Mouse (Mus musculus): ENCODE data around the gene Uncx. TPM values are rescaled to one million over a fixed set of nuclear protein-coding genes. Genes with fewer than 3 reads are reported as not detected.
A peak's percentile ranks its signal among the peaks of the same experiment; 100 is the strongest.

Uncx gene
- polyA plus RNA-seq (2015; fragmentation: Nextera tagmentation; extraction: Ambion mirVana), result 90.8 and 96.1 TPM in 2 replicates

DNA sequence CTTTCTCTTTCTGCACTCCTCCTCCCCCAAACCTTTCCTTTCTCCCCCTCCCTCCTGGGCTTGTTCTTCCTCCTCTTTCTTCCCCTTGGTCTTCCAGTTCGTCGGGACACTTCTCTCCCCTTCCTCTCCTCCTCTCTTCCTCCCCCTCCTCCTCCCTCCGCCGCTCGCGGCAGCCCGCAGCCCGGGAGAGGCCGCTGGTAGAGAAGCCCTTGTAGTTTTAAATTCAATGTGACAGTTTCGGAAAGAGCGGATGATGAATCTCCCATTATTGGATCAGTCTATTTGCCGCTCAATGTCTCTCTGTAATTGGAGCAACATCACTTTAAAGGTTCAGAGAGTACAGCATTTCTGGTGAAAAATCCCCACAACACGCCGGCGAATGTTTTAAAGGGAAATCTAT lies at the start of gene Uncx:
Uncx (plus strand) TSS at position 281 of the 400 bp plus-strand sequence.
- peaks cover 44% of the 10 kb centered on the region for H3K4me1 ChIP-seq
- no peaks in the 10 kb centered on the region for H3K9me3 ChIP-seq (replicated peaks)
- H3K4me2 ChIP-seq, result peak within 1 kb of the TSS; percentile 60
- peaks cover 89% of the 10 kb centered on the region for H3K27me3 ChIP-seq
- ATAC-seq (replicated peaks; ENCODE audit: low FRiP score), result no peak
- H3K4me3 ChIP-seq (replicated peaks), result peak within 1 kb of the TSS; percentile 48
- peak within 1 kb of the TSS; percentile 89 for H3K27ac ChIP-seq
- under 1% methylated on average over 15 of the region's 15 CpGs for WGBS
- H3K9ac ChIP-seq, result peak within 1 kb of the TSS; percentile 57
- no peaks in the 10 kb centered on the region for H3K36me3 ChIP-seq

DNA sequence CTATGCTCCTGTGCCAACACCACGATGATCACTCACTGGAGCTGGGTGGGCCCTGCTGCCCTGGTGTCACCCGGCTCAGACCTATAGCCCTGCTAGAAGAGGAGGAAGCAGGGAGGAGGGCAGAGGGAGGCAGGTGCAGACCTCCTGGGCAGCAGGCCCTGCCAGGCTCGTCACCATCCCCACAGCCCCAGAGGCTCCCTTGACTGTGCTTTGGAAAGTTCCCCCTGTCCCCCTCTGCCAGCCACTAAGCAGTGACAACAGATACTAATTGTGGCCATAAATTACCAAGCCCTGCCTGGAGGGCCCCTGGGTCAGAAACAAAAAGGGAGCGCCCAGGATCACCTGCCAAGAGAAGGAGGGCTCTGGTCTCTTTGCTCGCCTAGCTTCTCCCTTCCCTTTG lies 49.6 kb upstream of the Uncx start:
- Histone ChIP-seq H3K4me3 (replicated peaks) (no peak overlapping the region), H3K27ac (peak overlapping the region; percentile 63), H3K4me2 (no peak overlapping the region), H3K4me1 (peaks cover 20% of the 10 kb centered on the region), H3K27me3 (peaks cover 27% of the 10 kb centered on the region), H3K9ac (no peak overlapping the region), H3K36me3 (no peaks in the 10 kb centered on the region), H3K9me3 (replicated peaks) (no peaks in the 10 kb centered on the region)
- 22% methylated on average over 5 of the region's 5 CpGs for WGBS
- ATAC-seq (replicated peaks; ENCODE audit: low FRiP score), result peak; percentile 61; the same call in 1 of the 2 replicates

DNA sequence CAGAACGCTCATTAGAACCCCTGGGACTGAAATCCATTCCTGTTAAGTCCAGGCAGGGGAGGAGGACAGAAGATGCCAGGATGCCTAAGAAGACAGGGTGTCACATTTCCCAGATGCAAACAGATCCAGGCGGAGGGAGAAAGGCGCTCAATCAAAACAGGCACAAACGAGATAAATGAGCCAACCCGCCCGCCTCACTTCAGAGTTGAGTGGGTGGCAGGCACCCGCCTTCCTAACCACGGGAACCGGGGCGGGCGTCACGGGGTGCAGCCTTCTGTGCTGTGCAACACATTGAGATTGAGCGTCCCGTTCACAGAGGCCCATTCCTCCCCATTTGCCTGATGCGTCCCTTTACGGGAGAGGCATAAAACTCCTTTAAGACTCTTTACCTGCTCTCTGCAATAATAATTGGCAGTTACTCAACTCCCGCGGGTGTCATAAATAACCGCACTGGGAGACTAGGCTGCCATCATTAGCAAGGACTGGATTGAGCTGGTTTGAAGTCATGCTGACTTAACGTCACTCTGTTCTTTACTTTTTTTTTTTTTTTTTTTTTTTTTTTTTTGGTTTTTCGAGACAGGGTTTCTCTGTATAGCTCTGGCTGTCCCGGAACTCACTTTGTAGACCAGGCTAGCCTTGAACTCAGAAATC lies 48.1 kb upstream of the Uncx start:
- Histone ChIP-seq H3K9me3 (replicated peaks) (no peaks in the 10 kb centered on the region), H3K4me1 (peaks cover 20% of the 10 kb centered on the region), H3K27me3 (peaks cover 27% of the 10 kb centered on the region), H3K4me2 (peak overlapping the region; percentile 38), H3K36me3 (no peaks in the 10 kb centered on the region), H3K27ac (peak overlapping the region; percentile 70), H3K4me3 (replicated peaks) (no peak overlapping the region), H3K9ac (no peak overlapping the region)
- ATAC-seq (replicated peaks; ENCODE audit: low FRiP score), result peak; percentile 77
- 15% methylated on average over 22 of the region's 22 CpGs for WGBS

- Histone ChIP-seq H3K27me3 (peaks cover 22% of the 10 kb centered on the region), H3K4me2 (no peak overlapping the region), H3K4me3 (replicated peaks) (no peak overlapping the region), H3K9me3 (replicated peaks) (no peaks in the 10 kb centered on the region), H3K9ac (no peak overlapping the region), H3K36me3 (no peaks in the 10 kb centered on the region), H3K4me1 (peaks cover 20% of the 10 kb centered on the region), H3K27ac (no peak overlapping the region)
- ATAC-seq (replicated peaks; ENCODE audit: low FRiP score), result no peak
- 55% methylated on average over 5 of the region's 5 CpGs for WGBS
Measured at GRCm38 (mm10) chr5:139496939-139497338, 46.4 kb upstream of the Uncx start.

DNA sequence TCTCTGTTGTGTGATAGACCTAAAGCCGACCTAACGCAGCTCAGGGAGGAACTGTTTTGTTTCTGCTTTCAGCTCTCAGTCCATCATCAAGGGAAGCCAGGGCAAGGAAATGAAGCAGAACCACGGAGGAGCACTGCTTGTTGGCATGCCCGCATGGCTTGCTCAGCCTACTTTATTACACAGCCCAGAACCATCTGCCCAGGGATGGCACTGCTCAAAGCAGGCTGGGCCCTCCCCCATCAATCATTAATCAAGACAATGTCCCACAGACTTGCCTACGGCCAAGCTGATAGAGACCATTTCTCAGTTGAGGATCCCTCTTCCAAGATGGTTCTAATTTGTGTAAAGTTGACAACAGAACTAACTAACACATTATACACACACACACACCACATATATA lies 44.5 kb upstream of the Uncx start:
- Histone ChIP-seq H3K4me1 (peaks cover 14% of the 10 kb centered on the region), H3K9ac (no peak overlapping the region), H3K27ac (no peak overlapping the region), H3K36me3 (no peaks in the 10 kb centered on the region), H3K27me3 (peaks cover 16% of the 10 kb centered on the region), H3K4me2 (no peak overlapping the region), H3K9me3 (replicated peaks) (no peaks in the 10 kb centered on the region), H3K4me3 (replicated peaks) (no peak overlapping the region)
- WGBS, result 35% methylated on average over 5 of the region's 5 CpGs
- no peak; the same call in 1 of the 2 replicates for ATAC-seq (replicated peaks; ENCODE audit: low FRiP score)

DNA sequence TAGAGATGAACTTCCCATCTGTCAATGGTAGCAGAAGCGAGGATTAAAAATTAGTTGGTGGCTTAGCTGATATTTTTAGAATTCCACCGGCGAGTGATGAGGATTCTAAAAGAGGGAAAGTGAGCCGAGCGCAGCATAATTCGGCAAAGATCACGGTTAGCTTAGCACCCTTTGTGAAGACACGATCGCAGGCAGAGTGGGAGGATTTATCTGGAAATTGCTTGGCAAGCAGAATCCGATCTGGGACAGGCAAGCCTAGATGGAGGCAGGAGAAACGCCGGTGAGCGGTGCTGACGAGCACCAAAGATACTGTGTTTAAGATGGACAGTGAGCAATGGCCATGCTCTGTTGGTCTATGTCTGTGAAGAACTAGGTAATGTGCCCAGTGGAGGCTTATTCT lies 41.0 kb upstream of the Uncx start:
- Histone ChIP-seq H3K4me1 (0 out of 2 replicates have a peak, but pooled peaks cover 2% of the 10 kb centered on the region), H3K27me3 (peaks cover 17% of the 10 kb centered on the region), H3K27ac (no peak overlapping the region), H3K9me3 (replicated peaks) (no peaks in the 10 kb centered on the region), H3K36me3 (no peaks in the 10 kb centered on the region), H3K4me3 (replicated peaks) (no peak overlapping the region), H3K9ac (no peak overlapping the region), H3K4me2 (no peak overlapping the region)
- ATAC-seq (replicated peaks; ENCODE audit: low FRiP score), result no peak
- WGBS, result 74% methylated on average over 14 of the region's 14 CpGs

GRCm38 (mm10) chr5:139505073-139505606 lies 38.2 kb upstream of the Uncx start:
- no peak overlapping the region for H3K27ac ChIP-seq
- H3K36me3 ChIP-seq, result no peaks in the 10 kb centered on the region
- no peak overlapping the region for H3K4me3 ChIP-seq (replicated peaks)
- 7% methylated on average over 12 of the region's 14 CpGs for WGBS
- peaks cover 22% of the 10 kb centered on the region for H3K27me3 ChIP-seq
- peak; percentile 56; the same call in 1 of the 2 replicates for ATAC-seq (replicated peaks; ENCODE audit: low FRiP score)
- no peak overlapping the region for H3K4me2 ChIP-seq
- no peak overlapping the region for H3K9ac ChIP-seq
- H3K4me1 ChIP-seq, result 0 out of 2 replicates have a peak, but pooled peaks cover 2% of the 10 kb centered on the region
- H3K9me3 ChIP-seq (replicated peaks), result no peaks in the 10 kb centered on the region

- ATAC-seq (replicated peaks; ENCODE audit: low FRiP score), result no peak
- H3K9me3 ChIP-seq (replicated peaks), result no peaks in the 10 kb centered on the region
- H3K36me3 ChIP-seq, result no peaks in the 10 kb centered on the region
- 19% methylated on average over 5 of the region's 5 CpGs for WGBS
- peaks cover 30% of the 10 kb centered on the region for H3K27me3 ChIP-seq
- H3K4me2 ChIP-seq, result no peak overlapping the region
- no peak overlapping the region for H3K27ac ChIP-seq
- H3K4me1 ChIP-seq, result peaks cover 6% of the 10 kb centered on the region; the same call in 1 of the 2 replicates
- H3K9ac ChIP-seq, result no peak overlapping the region
- no peak overlapping the region for H3K4me3 ChIP-seq (replicated peaks)
Measured at GRCm38 (mm10) chr5:139506207-139506606, 37.1 kb upstream of the Uncx start.

DNA sequence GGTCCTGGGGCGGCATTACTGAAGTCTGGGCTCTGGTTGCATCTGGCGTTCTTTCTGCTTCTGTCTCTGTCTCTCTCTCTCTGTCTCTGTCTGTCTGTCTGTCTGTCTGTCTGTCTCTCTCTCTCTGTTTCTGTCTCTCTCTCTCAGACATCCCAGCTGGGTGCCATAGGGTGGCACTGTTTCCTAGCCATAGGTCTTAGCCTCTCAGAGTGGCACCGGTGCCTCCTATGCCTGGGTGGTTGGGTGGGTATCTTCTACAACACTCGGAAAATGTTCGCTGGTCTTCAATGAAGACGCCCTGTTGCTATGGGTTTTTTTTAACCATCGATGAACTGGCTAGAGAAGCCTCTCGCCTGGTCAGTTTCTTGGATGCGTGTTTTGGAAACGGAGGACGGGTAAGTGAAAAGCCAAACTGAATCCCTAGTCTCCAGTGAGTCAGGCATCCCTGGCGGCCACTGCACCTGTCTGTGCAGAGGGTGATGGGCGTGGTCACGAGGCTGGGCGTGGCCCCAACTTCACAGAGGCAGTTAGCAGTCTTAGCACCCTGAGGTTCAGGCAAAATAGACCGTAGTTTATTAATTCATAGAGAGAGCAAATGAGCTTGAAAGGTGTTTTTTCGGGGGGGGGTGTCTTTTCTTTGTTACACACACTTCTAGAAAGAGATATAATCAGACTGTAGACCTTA lies 32.5 kb upstream of the Uncx start:
- peaks cover 23% of the 10 kb centered on the region for H3K27me3 ChIP-seq
- no peak overlapping the region for H3K4me3 ChIP-seq (replicated peaks)
- H3K4me1 ChIP-seq, result peaks cover 5% of the 10 kb centered on the region; the same call in 1 of the 2 replicates
- no peaks in the 10 kb centered on the region for H3K9me3 ChIP-seq (replicated peaks)
- peak overlapping the region; percentile 10 for H3K4me2 ChIP-seq
- no peaks in the 10 kb centered on the region for H3K36me3 ChIP-seq
- no peak overlapping the region for H3K27ac ChIP-seq
- no peak overlapping the region for H3K9ac ChIP-seq
- ATAC-seq (replicated peaks; ENCODE audit: low FRiP score), result peak; percentile 73; the same call in 1 of the 2 replicates
- WGBS, result 13% methylated on average over 17 of the region's 17 CpGs

DNA sequence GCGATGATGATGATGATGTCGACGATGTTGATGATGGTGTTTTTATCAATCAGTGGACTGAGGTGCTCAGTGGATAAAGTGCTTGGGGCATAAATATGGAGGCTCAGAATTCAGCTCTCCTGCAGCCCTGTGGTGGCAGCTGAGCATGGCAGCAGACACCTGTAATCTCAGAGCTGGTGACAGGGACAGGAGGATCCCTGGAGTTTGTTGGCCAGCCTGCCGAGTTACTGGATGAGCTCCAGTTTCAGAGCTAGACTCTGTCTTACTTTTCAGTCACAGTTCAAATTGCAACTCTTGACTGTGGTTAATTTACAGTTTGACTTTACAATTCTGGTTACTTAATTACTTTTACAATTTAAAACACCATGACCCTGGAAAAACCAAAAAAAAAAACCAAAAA lies 31.1 kb upstream of the Uncx start:
- Histone ChIP-seq H3K36me3 (no peaks in the 10 kb centered on the region), H3K9me3 (replicated peaks) (no peaks in the 10 kb centered on the region), H3K27ac (no peak overlapping the region), H3K4me1 (peaks cover 8% of the 10 kb centered on the region; the same call in 1 of the 2 replicates), H3K4me3 (replicated peaks) (no peak overlapping the region), H3K27me3 (peaks cover 20% of the 10 kb centered on the region), H3K9ac (no peak overlapping the region), H3K4me2 (no peak overlapping the region)
- 82% methylated on average over 4 of the region's 4 CpGs for WGBS
- no peak for ATAC-seq (replicated peaks; ENCODE audit: low FRiP score)

GRCm38 (mm10) chr5:139516281-139516680 lies 27.0 kb upstream of the Uncx start:
- Histone ChIP-seq H3K27me3 (peaks cover 3% of the 10 kb centered on the region), H3K9ac (no peak overlapping the region), H3K27ac (no peak overlapping the region), H3K4me3 (replicated peaks) (no peak overlapping the region), H3K9me3 (replicated peaks) (no peaks in the 10 kb centered on the region), H3K36me3 (no peaks in the 10 kb centered on the region), H3K4me2 (no peak overlapping the region), H3K4me1 (peaks cover 9% of the 10 kb centered on the region; the same call in 1 of the 2 replicates)
- no peak for ATAC-seq (replicated peaks; ENCODE audit: low FRiP score)
- WGBS, result 33% methylated on average over 11 of the region's 11 CpGs
